In the genomic region with DNA sequence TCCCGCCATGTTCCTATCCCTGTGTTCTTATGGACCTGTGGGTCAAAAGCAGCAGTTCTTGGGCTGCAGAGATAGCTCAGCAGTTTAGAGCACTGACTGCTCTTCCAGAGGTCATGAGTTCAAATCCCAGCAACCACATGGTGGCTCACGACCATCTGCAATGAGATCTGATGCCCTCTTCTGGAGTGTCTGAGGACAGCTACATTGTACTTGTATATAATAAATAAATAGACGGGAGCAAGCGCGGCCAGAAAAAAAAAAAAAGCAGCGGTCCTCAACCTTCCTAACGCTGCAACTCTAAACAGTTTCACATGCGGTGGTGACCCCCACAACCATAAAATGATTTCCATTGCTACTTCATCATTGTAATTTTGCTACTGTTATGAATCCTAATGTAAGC, we compare ENCODE assay signal across 7 mouse cellular contexts. TPM values are rescaled to one million over a fixed set of nuclear protein-coding genes. Genes with fewer than 3 reads are reported as not detected.
DNase-seq lines count a peak whose midpoint lies in the region; ATAC-seq and TF ChIP-seq lines count a peak whose summit lies in the region.

No protein-coding gene starts in this region.

- no peaks in the 10 kb centered on the region for H3K36me3 ChIP-seq in forebrain, embryonic 15.5 days
- no peaks in the 10 kb centered on the region for H3K36me3 ChIP-seq in limb, embryonic 13.5 days
- no peaks in the 10 kb centered on the region for H3K36me3 ChIP-seq in neural tube, embryonic 14.5 days (ENCODE audit: control insufficient read depth, insufficient read depth, low read length)

- TF ChIP-seq CTCF in layer of hippocampus, adult 2 months (conservative IDR thresholded peaks at IDR 0.05): peak; percentile 61

- 86% methylated on average over 8 of the region's 8 CpGs for WGBS in forebrain, embryonic 15.5 days
- WGBS in limb, embryonic 13.5 days: 80% methylated on average over 8 of the region's 8 CpGs
- WGBS in neural tube, embryonic 14.5 days: 76% methylated on average over 8 of the region's 8 CpGs

- peak overlapping the region; percentile 82 for H3K4me2 ChIP-seq in forebrain, embryonic 15.5 days (replicated peaks)
- peak overlapping the region; percentile 77 for H3K4me2 ChIP-seq in limb, embryonic 13.5 days (replicated peaks)
- peak overlapping the region; percentile 71 for H3K4me2 ChIP-seq in neural tube, embryonic 14.5 days (ENCODE audit: low read depth, low read length)

- no peak overlapping the region for H3K9ac ChIP-seq in forebrain, embryonic 15.5 days (replicated peaks)
- peak overlapping the region; percentile 93 for H3K9ac ChIP-seq in limb, embryonic 13.5 days
- no peak overlapping the region for H3K9ac ChIP-seq in neural tube, embryonic 14.5 days (replicated peaks; ENCODE audit: low read depth, low read length)

- H3K27me3 ChIP-seq in forebrain, embryonic 15.5 days: no peaks in the 10 kb centered on the region
- no peaks in the 10 kb centered on the region for H3K27me3 ChIP-seq in limb, embryonic 13.5 days
- H3K27me3 ChIP-seq in neural tube, embryonic 14.5 days (ENCODE audit: control insufficient read depth, insufficient read depth, low read length): no peaks in the 10 kb centered on the region

- H3K4me1 ChIP-seq in forebrain, embryonic 15.5 days: peaks cover 11% of the 10 kb centered on the region
- H3K4me1 ChIP-seq in limb, embryonic 13.5 days: peaks cover 5% of the 10 kb centered on the region
- H3K4me1 ChIP-seq in neural tube, embryonic 14.5 days (ENCODE audit: control insufficient read depth, insufficient read depth, low read length): 0 out of 2 replicates have a peak, but pooled peaks cover 4% of the 10 kb centered on the region

- H3K4me3 ChIP-seq in layer of hippocampus, adult 2 months: peak overlapping the region; percentile 81; the same call in 1 of the 2 replicates
- H3K4me3 ChIP-seq in forebrain, embryonic 15.5 days: peak overlapping the region; percentile 71; the same call in 1 of the 2 replicates
- H3K4me3 ChIP-seq in limb, embryonic 13.5 days: peak overlapping the region; percentile 71
- no peak overlapping the region for H3K4me3 ChIP-seq in neural tube, embryonic 14.5 days (ENCODE audit: low read depth, low read length)

- no peak for DNase-seq in layer of hippocampus, adult 2 months (ENCODE audit: low spot score in 2 of 2)
- DNase-seq in layer of hippocampus, adult 11-12 months (ENCODE audit: low spot score): no peak
- no peak for DNase-seq in retina, embryonic 14.5 days (ENCODE audit: low spot score)
- no peak for DNase-seq in kidney, adult 8-10 months

- peak overlapping the region; percentile 96; the same call in 1 of the 2 replicates for H3K27ac ChIP-seq in layer of hippocampus, adult 2 months
- H3K27ac ChIP-seq in forebrain, embryonic 15.5 days (replicated peaks): no peak overlapping the region
- no peak overlapping the region for H3K27ac ChIP-seq in limb, embryonic 13.5 days
- no peak overlapping the region for H3K27ac ChIP-seq in neural tube, embryonic 14.5 days (ENCODE audit: low read depth, low read length)

- no peak for ATAC-seq in forebrain, embryonic 15.5 days (replicated peaks)
- ATAC-seq in limb, embryonic 13.5 days (ENCODE audit: low FRiP score, low read depth): no peak
- ATAC-seq in neural tube, embryonic 14.5 days (ENCODE audit: low read depth): no peak

- no peaks in the 10 kb centered on the region for H3K9me3 ChIP-seq in forebrain, embryonic 15.5 days
- H3K9me3 ChIP-seq in limb, embryonic 13.5 days: no peaks in the 10 kb centered on the region
- no peaks in the 10 kb centered on the region for H3K9me3 ChIP-seq in neural tube, embryonic 14.5 days (ENCODE audit: control insufficient read depth, low read length)

RNA-seq across cellular contexts. Expression of gene Nenf, which starts 1.2 kb away (rescaled TPM):
- 10 to 100 TPM; 61.5 to 70.8 TPM for total RNA-seq in layer of hippocampus, adult 2 months (2021)
- polyA plus RNA-seq in forebrain, embryonic 15.5 days (2015; fragmentation: Nextera tagmentation; extraction: Ambion mirVana): 100 and 106 TPM in 2 replicates
- 96.0 and 97.8 TPM in 2 replicates for polyA plus RNA-seq in limb, embryonic 13.5 days (2015; fragmentation: Nextera tagmentation; extraction: Ambion mirVana)
- 136 and 167 TPM in 2 replicates for polyA plus RNA-seq in neural tube, embryonic 14.5 days (2014; fragmentation: Nextera tagmentation; extraction: Ambion mirVana)

RNA-seq across cellular contexts. Expression of gene Tmem206, which starts 8.9 kb away (rescaled TPM):
- total RNA-seq in layer of hippocampus, adult 2 months (2021): 1 to 10 TPM; 8.0 to 8.7 TPM
- polyA plus RNA-seq in forebrain, embryonic 15.5 days (2015; fragmentation: Nextera tagmentation; extraction: Ambion mirVana): 53.1 and 54.0 TPM in 2 replicates
- polyA plus RNA-seq in limb, embryonic 13.5 days (2015; fragmentation: Nextera tagmentation; extraction: Ambion mirVana): 20.7 and 21.5 TPM in 2 replicates
- polyA plus RNA-seq in neural tube, embryonic 14.5 days (2014; fragmentation: Nextera tagmentation; extraction: Ambion mirVana): 36.5 and 37.9 TPM in 2 replicates
